In the genomic region with DNA sequence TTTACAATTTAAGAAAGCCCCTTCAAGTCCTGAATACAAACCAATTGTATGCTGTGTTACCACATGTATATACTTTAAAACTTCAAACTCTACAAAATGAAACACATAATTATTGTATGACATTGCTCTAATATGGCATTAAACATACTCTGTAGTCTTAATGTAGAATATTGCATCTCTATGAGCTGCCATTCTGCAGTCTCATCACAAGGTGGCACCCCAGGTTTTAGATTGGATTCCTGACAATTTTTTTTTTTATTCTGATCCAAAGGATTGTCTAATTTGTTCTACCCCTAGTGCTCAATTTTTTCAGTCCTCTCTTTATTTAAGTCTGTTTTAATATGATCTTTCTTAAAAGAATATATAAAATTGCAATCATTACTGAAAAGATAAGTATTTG, we compare ENCODE assay signal across 8 mouse cellular contexts. TPM values are rescaled to one million over a fixed set of nuclear protein-coding genes. Genes with fewer than 3 reads are reported as not detected.
DNase-seq lines count a peak whose midpoint lies in the region; ATAC-seq and TF ChIP-seq lines count a peak whose summit lies in the region.
"Had no signal": no experiment of that assay in that cellular context is flagged by ENCODE, and none has a peak within 500 bp of the region (broad histone marks: within the 10 kb centered on the region; RNA-seq: fewer than 3 reads in every experiment).

No protein-coding gene starts in this region.

- TF ChIP-seq CTCF in CH12.LX (conservative IDR thresholded peaks at IDR 0.05 in 1 of 2, IDR thresholded peaks at IDR 0.05 in 1 of 2; ENCODE audit: low read depth in 2 of 2, low read length in 2 of 2) = peak in 1 of 2 experiments; percentile 93; a peak in 3 of 4 replicates
- TF ChIP-seq CTCF in Patski (IDR thresholded peaks at IDR 0.05) = peak; percentile 55

- no peak overlapping the region for H3K4me3 ChIP-seq in CH12.LX (replicated peaks in 1 of 3; ENCODE audit: low read depth in 2 of 3, low read length in 2 of 3, poor library complexity in 1 of 3)
- H3K4me3 ChIP-seq: stomach, embryonic 15.5 days had no signal

- H3K4me2 ChIP-seq in CH12.LX (ENCODE audit: insufficient read depth, low read depth, poor library complexity, severe bottlenecking) = no peak overlapping the region
- H3K4me2 ChIP-seq: stomach, embryonic 15.5 days had no signal

- CTCF ChIA-PET in Patski (lab: Charles Lee) = interaction anchor here (0.8 to 5.4 kb wide), 5 partner anchors 11 to 148 kb away, joined by 3 to 37 read pairs (median 4); no protein-coding TSS in a partner anchor

- DNase-seq in kidney, postnatal 36 days = peak; percentile 24 to 27
- DNase-seq in kidney, postnatal 14 days = no peak
- no peak for DNase-seq in CH12.LX (ENCODE audit: extremely low read depth)
- no peak for DNase-seq in Patski (ENCODE audit: low read depth, low spot score)
- DNase-seq in urinary bladder, adult 2 months (ENCODE audit: low spot score) = no peak
- no peak for DNase-seq in cerebellum, postnatal 36 days

- dilution Hi-C loops in CH12.LX (cut with MboI; ENCODE audit: extremely low pct_ligation_motif_present, extremely low pct_unique_long_range_greater_than_20kb, low sequenced_read_pairs) = no loop called here

- no peak for ATAC-seq in Patski
- ATAC-seq in megakaryocyte-erythroid progenitor cell, adult 5-6 weeks (replicated peaks; ENCODE audit: low FRiP score, low TSS enrichment, poor library complexity, severe bottlenecking) = peak; percentile 69

- H3K4me1 ChIP-seq in CH12.LX (ENCODE audit: control insufficient read depth in 1 of 2, insufficient read depth in 2 of 2) = peaks cover 3 to 23% of the 10 kb centered on the region in 2 experiments; a peak in 3 of 4 replicates
- H3K4me1 ChIP-seq: stomach, embryonic 15.5 days had no signal

- in situ Hi-C loops in CH12.LX (cut with MboI; ENCODE audit: low pct_ligation_motif_present, low pct_unique_long_range_greater_than_20kb, low sequenced_read_pairs) = no loop called here
- in situ Hi-C loops in Patski (cut with MboI; ENCODE audit: low pct_unique_long_range_greater_than_20kb) = loop anchor here (5.0 kb wide), 1 partner anchor 36 kb away; no protein-coding TSS in a partner anchor

- peak; percentile 92 for TF ChIP-seq RAD21 in CH12.LX (IDR thresholded peaks at IDR 0.05; ENCODE audit: low read depth, low read length)

- TF ChIP-seq EP300 in CH12.LX (IDR thresholded peaks at IDR 0.05; ENCODE audit: low read length) = no peak

- H3K36me3 ChIP-seq in CH12.LX (replicated peaks in 1 of 2; ENCODE audit: control insufficient read depth in 1 of 2, insufficient read depth in 1 of 2, low read length in 1 of 2) = peaks cover 2 to 24% of the 10 kb centered on the region in 2 experiments
- H3K36me3 ChIP-seq: stomach, embryonic 15.5 days had no signal

- no peaks in the 10 kb centered on the region for H3K9me3 ChIP-seq in CH12.LX (replicated peaks; ENCODE audit: low read length)
- H3K9me3 ChIP-seq: stomach, embryonic 15.5 days had no signal

- peaks cover 7% of the 10 kb centered on the region for H3K79me2 ChIP-seq in CH12.LX (replicated peaks; ENCODE audit: control insufficient read depth, extremely low read depth, insufficient read depth, poor library complexity, severe bottlenecking)

- TF ChIP-seq POLR2A in CH12.LX (IDR thresholded peaks at IDR 0.05; ENCODE audit: low read depth, low read length) = no peak; the same call in 1 of the 2 replicates

- POLR2A ChIA-PET in Patski (lab: Charles Lee) = interaction anchor here (0.6 to 1.8 kb wide), 2 partner anchors 37 to 203 kb away, joined by 3 to 6 read pairs; no protein-coding TSS in a partner anchor

- no peaks in the 10 kb centered on the region for H3K27me3 ChIP-seq in CH12.LX (replicated peaks)
- H3K27me3 ChIP-seq in Patski = no peaks in the 10 kb centered on the region
- H3K27me3 ChIP-seq: stomach, embryonic 15.5 days had no signal

- H3K9ac ChIP-seq in CH12.LX (ENCODE audit: insufficient read depth, low read depth) = no peak overlapping the region
- H3K9ac ChIP-seq: stomach, embryonic 15.5 days had no signal

- no peak overlapping the region for H3K27ac ChIP-seq in CH12.LX (ENCODE audit: insufficient read depth, low read depth)
- H3K27ac ChIP-seq: stomach, embryonic 15.5 days had no signal

TF ChIP-seq in CH12.LX, 34 proteins besides CTCF, POLR2A, EP300 and RAD21:
- TF ChIP-seq SMC3 (IDR thresholded peaks at IDR 0.05; ENCODE audit: low read depth, low read length) (peak; percentile 77), ZNF384 (IDR thresholded peaks at IDR 0.05; ENCODE audit: low read depth, low read length) (peak; percentile 99), PAX5 (IDR thresholded peaks at IDR 0.05; ENCODE audit: low read length) (no peak)

RNA-seq across cellular contexts. Expression of a gene that starts 7.5 kb away (rescaled TPM):
- total RNA-seq in CH12.LX (2012; rRNA removed) (18.7 and 21.5 TPM in 2 replicates), CH12.LX (2014; rRNA removed) (13.1 and 14.5 TPM in 2 replicates)
- polyA plus RNA-seq in CH12.LX (2012; ENCODE audit: insufficient read length, low read depth) (34.5 and 35.8 TPM in 2 replicates), Patski (2021) (55.0 TPM)
- 22.4 and 38.5 TPM in 2 replicates for total RNA-seq in megakaryocyte-erythroid progenitor cell, adult 5-6 weeks (2014; fragmentation: Nextera tagmentation)
- 13.5 and 23.7 TPM in 2 replicates for total RNA-seq in megakaryocyte-erythroid progenitor cell, adult 5-6 weeks (2017)
- polyA plus RNA-seq in urinary bladder, adult 2 months (2012; rRNA removed) = 50.0 and 53.0 TPM in 2 replicates

RNA-seq across cellular contexts. Expression of a gene that starts 24.0 kb away (rescaled TPM):
- total RNA-seq in CH12.LX (2012; rRNA removed) (40.8 and 41.0 TPM in 2 replicates), CH12.LX (2014; rRNA removed) (48.6 and 51.4 TPM in 2 replicates)
- polyA plus RNA-seq in CH12.LX (2012; ENCODE audit: insufficient read length, low read depth) (39.5 and 42.4 TPM in 2 replicates), Patski (2021) (74.1 TPM)
- total RNA-seq in megakaryocyte-erythroid progenitor cell, adult 5-6 weeks (2014; fragmentation: Nextera tagmentation) = 10.4 and 22.0 TPM in 2 replicates
- 39.2 and 42.4 TPM in 2 replicates for total RNA-seq in megakaryocyte-erythroid progenitor cell, adult 5-6 weeks (2017)
- polyA plus RNA-seq in urinary bladder, adult 2 months (2012; rRNA removed) = 63.1 and 70.2 TPM in 2 replicates

RNA-seq across cellular contexts. Expression of a gene that starts 24.1 kb away (rescaled TPM):
- total RNA-seq in CH12.LX (2012; rRNA removed) = 25.2 and 28.2 TPM in 2 replicates
- total RNA-seq in CH12.LX (2014; rRNA removed) = 32.3 and 33.0 TPM in 2 replicates
- polyA plus RNA-seq in CH12.LX (2012; ENCODE audit: insufficient read length, low read depth) = 292 and 408 TPM in 2 replicates
- polyA plus RNA-seq in Patski (2021) = 164 TPM
- total RNA-seq in megakaryocyte-erythroid progenitor cell, adult 5-6 weeks (2014; fragmentation: Nextera tagmentation) = 45.1 and 97.3 TPM in 2 replicates
- 66.2 and 101 TPM in 2 replicates for total RNA-seq in megakaryocyte-erythroid progenitor cell, adult 5-6 weeks (2017)
- polyA plus RNA-seq in urinary bladder, adult 2 months (2012; rRNA removed) = 47.8 and 66.6 TPM in 2 replicates

RNA-seq across cellular contexts. Expression of a gene that starts 26.6 kb away (rescaled TPM):
- total RNA-seq in CH12.LX (2012; rRNA removed) (98.4 and 120 TPM in 2 replicates), CH12.LX (2014; rRNA removed) (115 and 121 TPM in 2 replicates)
- polyA plus RNA-seq in CH12.LX (2012; ENCODE audit: insufficient read length, low read depth) (71.4 and 76.2 TPM in 2 replicates), Patski (2021) (117 TPM)
- 74.8 and 83.3 TPM in 2 replicates for total RNA-seq in megakaryocyte-erythroid progenitor cell, adult 5-6 weeks (2014; fragmentation: Nextera tagmentation)
- total RNA-seq in megakaryocyte-erythroid progenitor cell, adult 5-6 weeks (2017) = 65.6 and 72.6 TPM in 2 replicates
- 78.1 and 81.2 TPM in 2 replicates for polyA plus RNA-seq in urinary bladder, adult 2 months (2012; rRNA removed)

RNA-seq across cellular contexts. Expression of a gene that starts 33.6 kb away (rescaled TPM):
- 13.1 and 14.2 TPM in 2 replicates for total RNA-seq in CH12.LX (2012; rRNA removed)
- total RNA-seq in CH12.LX (2014; rRNA removed) = 7.1 and 8.5 TPM in 2 replicates
- 34.3 and 37.6 TPM in 2 replicates for polyA plus RNA-seq in CH12.LX (2012; ENCODE audit: insufficient read length, low read depth)
- polyA plus RNA-seq in Patski (2021) = 64.9 TPM
- 44.1 and 50.1 TPM in 2 replicates for total RNA-seq in megakaryocyte-erythroid progenitor cell, adult 5-6 weeks (2014; fragmentation: Nextera tagmentation)
- 16.9 and 33.0 TPM in 2 replicates for total RNA-seq in megakaryocyte-erythroid progenitor cell, adult 5-6 weeks (2017)
- 44.7 and 48.4 TPM in 2 replicates for polyA plus RNA-seq in urinary bladder, adult 2 months (2012; rRNA removed)

Comparison
In these comparisons a context has a peak if more than half of its experiments do, and no peak if none do; other contexts are left out.
1. DNase-seq: peak in kidney, postnatal 36 days (2 of 2); none in kidney, postnatal 14 days (single experiment), CH12.LX (single experiment), Patski (single experiment), urinary bladder, adult 2 months (single experiment) and cerebellum, postnatal 36 days (0 of 2).